In the genomic region with DNA sequence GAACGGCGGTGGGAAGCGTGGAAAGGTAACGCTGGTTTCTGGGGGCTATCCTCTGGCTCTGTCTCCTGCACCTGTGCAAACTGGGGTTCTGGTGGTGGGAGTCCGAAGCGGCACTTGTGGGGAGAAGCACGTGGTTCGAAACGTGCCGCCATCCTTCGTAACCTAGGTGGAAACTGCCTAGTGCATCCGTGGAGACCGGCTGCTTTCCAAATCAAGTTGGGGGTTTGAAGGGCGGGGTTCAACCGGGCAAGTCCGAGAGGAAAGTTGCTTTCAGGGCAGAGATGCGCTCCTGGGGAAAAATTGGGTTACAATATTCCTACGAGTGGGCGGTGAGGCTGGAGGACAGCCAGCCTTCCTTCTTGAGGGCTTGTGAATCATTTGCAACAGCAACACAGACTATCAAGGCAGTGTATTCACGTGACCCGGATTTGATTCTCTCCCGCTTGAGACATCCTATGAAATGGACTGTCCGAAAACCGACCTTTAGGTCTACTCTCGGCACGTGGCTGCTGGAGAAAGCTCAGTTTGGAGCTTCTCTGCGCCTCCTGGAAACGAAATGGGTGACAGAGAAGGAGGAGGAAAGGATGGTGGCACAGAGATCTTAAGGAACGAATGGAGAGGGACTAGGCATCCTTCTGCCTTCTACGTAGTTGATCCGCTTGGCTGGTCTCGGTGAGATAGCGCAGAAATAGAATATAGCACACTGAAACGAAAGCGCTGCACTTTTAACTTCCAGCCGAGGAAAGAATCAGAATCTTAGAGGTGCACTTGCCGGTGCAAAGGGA, we compare ENCODE assay signal across 8 mouse cellular contexts. TPM values are rescaled to one million over a fixed set of nuclear protein-coding genes. Genes with fewer than 3 reads are reported as not detected.
A peak's percentile ranks its signal among the peaks of the same experiment; 100 is the strongest.
DNase-seq lines count a peak whose midpoint lies in the region; ATAC-seq and TF ChIP-seq lines count a peak whose summit lies in the region.

No protein-coding gene starts in this region.

- intact Hi-C loops in heart, postnatal 36 days (cut with DNase I) = no loop called here

- H3K9me3 ChIP-seq in heart, embryonic 10.5 days = no peaks in the 10 kb centered on the region
- H3K9me3 ChIP-seq in forebrain, embryonic 16.5 days (ENCODE audit: control insufficient read depth, low read length) = no peaks in the 10 kb centered on the region
- H3K9me3 ChIP-seq in limb, embryonic 13.5 days = no peaks in the 10 kb centered on the region
- H3K9me3 ChIP-seq in neural tube, embryonic 12.5 days = no peaks in the 10 kb centered on the region

- peak overlapping the region; percentile 98 for H3K4me2 ChIP-seq in forebrain, embryonic 16.5 days (ENCODE audit: low read length)
- peak overlapping the region; percentile 99 for H3K4me2 ChIP-seq in limb, embryonic 13.5 days (replicated peaks)
- peak overlapping the region; percentile 98 for H3K4me2 ChIP-seq in neural tube, embryonic 12.5 days (replicated peaks)

- H3K36me3 ChIP-seq in heart, embryonic 10.5 days = no peaks in the 10 kb centered on the region
- no peaks in the 10 kb centered on the region for H3K36me3 ChIP-seq in forebrain, embryonic 16.5 days (ENCODE audit: control insufficient read depth, insufficient read depth)
- no peaks in the 10 kb centered on the region for H3K36me3 ChIP-seq in limb, embryonic 13.5 days
- H3K36me3 ChIP-seq in neural tube, embryonic 12.5 days = no peaks in the 10 kb centered on the region

- H3K27me3 ChIP-seq in heart, embryonic 10.5 days (ENCODE audit: insufficient read depth, poor library complexity, severe bottlenecking) = peaks cover 18% of the 10 kb centered on the region; the same call in 1 of the 2 replicates
- H3K27me3 ChIP-seq in cerebellum, adult 2 months (ENCODE audit: control insufficient read depth, insufficient read depth, low read length) = no peaks in the 10 kb centered on the region
- no peaks in the 10 kb centered on the region for H3K27me3 ChIP-seq in forebrain, embryonic 16.5 days (replicated peaks; ENCODE audit: control insufficient read depth, insufficient read depth, low read length)
- peaks cover 18% of the 10 kb centered on the region for H3K27me3 ChIP-seq in limb, embryonic 13.5 days
- no peaks in the 10 kb centered on the region for H3K27me3 ChIP-seq in neural tube, embryonic 12.5 days (replicated peaks)

- ATAC-seq in forebrain, embryonic 16.5 days = peak; percentile 42
- peak; percentile 30 for ATAC-seq in limb, embryonic 13.5 days (ENCODE audit: low FRiP score, low read depth)
- peak; percentile 56 for ATAC-seq in neural tube, embryonic 12.5 days (ENCODE audit: low FRiP score, low read depth)

- peak overlapping the region; percentile 66 for H3K4me3 ChIP-seq in heart, embryonic 10.5 days
- H3K4me3 ChIP-seq in cerebellum, adult 2 months (replicated peaks; ENCODE audit: insufficient read depth, low read depth, low read length) = peak overlapping the region; percentile 94
- peak overlapping the region; percentile 82 for H3K4me3 ChIP-seq in forebrain, embryonic 16.5 days (replicated peaks; ENCODE audit: low read length)
- peak overlapping the region; percentile 55 for H3K4me3 ChIP-seq in limb, embryonic 13.5 days
- peak overlapping the region; percentile 54 for H3K4me3 ChIP-seq in neural tube, embryonic 12.5 days

- H3K27ac ChIP-seq in heart, embryonic 10.5 days = peak overlapping the region; percentile 22; the same call in 1 of the 2 replicates
- H3K27ac ChIP-seq in cerebellum, adult 2 months (ENCODE audit: insufficient read depth, low read length) = peak overlapping the region; percentile 64
- H3K27ac ChIP-seq in forebrain, embryonic 16.5 days (ENCODE audit: low read length) = peak overlapping the region; percentile 89
- H3K27ac ChIP-seq in limb, embryonic 13.5 days = no peak overlapping the region
- no peak overlapping the region for H3K27ac ChIP-seq in neural tube, embryonic 12.5 days

- peak overlapping the region; percentile 81 for H3K9ac ChIP-seq in forebrain, embryonic 16.5 days (replicated peaks; ENCODE audit: low read depth, low read length)
- peak overlapping the region; percentile 63 for H3K9ac ChIP-seq in limb, embryonic 13.5 days
- H3K9ac ChIP-seq in neural tube, embryonic 12.5 days = peak overlapping the region; percentile 57

- TF ChIP-seq CTCF in cerebellum, adult 2 months (IDR thresholded peaks at IDR 0.05; ENCODE audit: borderline replicate concordance, insufficient read depth, low read depth, low read length) = no peak

- no peak for DNase-seq in heart, embryonic 10.5 days (ENCODE audit: low spot score)
- no peak for DNase-seq in heart, postnatal 36 days
- DNase-seq in cerebellum, adult 2 months = peak; percentile 75 to 76
- peak; percentile 64 for DNase-seq in kidney, adult 11 months
- no peak for DNase-seq in thymus, postnatal 14 days

- under 1% methylated on average over 37 of the region's 37 CpGs for WGBS in heart, embryonic 10.5 days
- WGBS in cerebellum, adult 2 months = under 1% methylated on average over 37 of the region's 37 CpGs
- WGBS in forebrain, embryonic 16.5 days = under 1% methylated on average over 37 of the region's 37 CpGs
- under 1% methylated on average over 37 of the region's 37 CpGs for WGBS in limb, embryonic 13.5 days
- under 1% methylated on average over 37 of the region's 37 CpGs for WGBS in neural tube, embryonic 12.5 days

- peak; percentile 34; the same call in 1 of the 2 replicates for TF ChIP-seq POLR2A in cerebellum, adult 2 months (IDR thresholded peaks at IDR 0.05; ENCODE audit: borderline replicate concordance, insufficient read depth, low read length)

- H3K4me1 ChIP-seq in heart, embryonic 10.5 days = peaks cover 14% of the 10 kb centered on the region; the same call in 1 of the 2 replicates
- no peaks in the 10 kb centered on the region for H3K4me1 ChIP-seq in cerebellum, adult 2 months (ENCODE audit: control insufficient read depth, insufficient read depth, low read length)
- 0 out of 2 replicates have a peak, but pooled peaks cover 4% of the 10 kb centered on the region for H3K4me1 ChIP-seq in forebrain, embryonic 16.5 days (replicated peaks; ENCODE audit: control insufficient read depth, insufficient read depth, low read length)
- H3K4me1 ChIP-seq in limb, embryonic 13.5 days = peaks cover 14% of the 10 kb centered on the region; the same call in 1 of the 2 replicates
- H3K4me1 ChIP-seq in neural tube, embryonic 12.5 days = no peaks in the 10 kb centered on the region

RNA-seq across cellular contexts. Expression of a gene that starts 0.9 kb away (rescaled TPM):
- 0.95 and 0.97 TPM in 2 replicates for polyA plus RNA-seq in heart, embryonic 10.5 days (2016; fragmentation: Nextera tagmentation; extraction: Ambion mirVana)
- under 1 TPM; 0.31 to 0.38 TPM for total RNA-seq in heart, postnatal 36 days (2021)
- 46.9 and 48.9 TPM in 2 replicates for polyA plus RNA-seq in cerebellum, adult 2 months (2012; rRNA removed)
- 90.8 and 102 TPM in 2 replicates for polyA plus RNA-seq in forebrain, embryonic 16.5 days (2015; fragmentation: Nextera tagmentation; extraction: Ambion mirVana)
- polyA plus RNA-seq in limb, embryonic 13.5 days (2015; fragmentation: Nextera tagmentation; extraction: Ambion mirVana) = 2.0 and 2.8 TPM in 2 replicates
- 12.5 and 15.0 TPM in 2 replicates for polyA plus RNA-seq in neural tube, embryonic 12.5 days (2016; fragmentation: Nextera tagmentation; extraction: Ambion mirVana)

Comparison
In these comparisons a context has a peak if more than half of its experiments do, and no peak if none do; other contexts are left out.
1. DNase-seq: peak in cerebellum, adult 2 months (2 of 2) and kidney, adult 11 months (single experiment); none in heart, embryonic 10.5 days (single experiment), heart, postnatal 36 days (0 of 2) and thymus, postnatal 14 days (single experiment).
2. H3K27ac ChIP-seq: peak in heart, embryonic 10.5 days (single experiment), cerebellum, adult 2 months (single experiment) and forebrain, embryonic 16.5 days (single experiment); none in limb, embryonic 13.5 days (single experiment) and neural tube, embryonic 12.5 days (single experiment).
3. Peak in every context shown above with its lines, with median percentiles within 50 percentile points of each other: H3K4me3 ChIP-seq, ATAC-seq, H3K4me2 ChIP-seq and H3K9ac ChIP-seq.